Mouse (Mus musculus) lung, adult 2 months (tissue): Measurements from ENCODE around the gene Rer1.

Source experiments
- CTCF ChIP-seq: fragments of 200-500 bp; IDR thresholded peaks from 2 replicates; pipeline ENCODE4 v1.5.1; 2011; ENCODE audit warnings: mild to moderate bottlenecking, low read length, control low read depth; ENCODE audit not compliant: insufficient read depth
- POLR2A ChIP-seq: fragments of 200-500 bp; IDR thresholded peaks from 2 replicates; pipeline ENCODE4 v1.6.1; 2011; ENCODE audit warnings: low read depth, mild to moderate bottlenecking, control low read depth, low read length, borderline replicate concordance; ENCODE audit errors: extremely low read depth

DNA sequence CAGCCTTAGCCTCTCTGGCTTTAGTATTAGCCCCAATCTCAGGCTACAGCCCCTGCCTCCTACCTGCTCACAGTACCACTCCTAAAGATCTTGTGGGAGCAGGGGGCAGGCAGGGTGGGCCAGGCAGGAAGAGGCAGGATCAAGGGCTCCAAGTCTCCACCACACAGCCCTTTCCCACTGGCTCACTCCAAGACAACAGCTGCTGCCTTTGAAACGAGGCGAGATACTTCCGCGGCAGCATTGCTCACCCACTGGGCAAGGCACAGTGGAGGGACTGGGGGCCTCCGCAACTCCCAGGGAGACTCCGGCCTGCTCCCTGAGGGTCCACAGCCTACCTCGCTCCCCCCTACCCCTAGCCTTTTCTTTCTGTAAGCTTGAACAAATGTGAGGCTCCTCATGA lies 52.0 kb downstream of the Rer1 start:
- TF ChIP-seq CTCF (no peak), POLR2A (no peak)
